Mouse (Mus musculus): Measurements from ENCODE around the gene Bud23. TPM values are rescaled to one million over a fixed set of nuclear protein-coding genes. Genes with fewer than 3 reads are reported as not detected.

The Bud23 gene
- total RNA-seq, 1 experiment from 2014 or later = 68.1 TPM

Other genes starting within 250 kb of the Bud23 start
- not detected in 2 replicates for gene Tmem270, start 158.2 kb downstream of the Bud23 start, total RNA-seq (2017)
- not detected in 2 replicates for gene Cldn13, start 149.4 kb downstream of the Bud23 start, total RNA-seq (2017)
- gene Mettl27, start 132.6 kb downstream of the Bud23 start, total RNA-seq (2017) = 0.86 and 2.2 TPM in 2 replicates
- gene Cldn4, start 118.0 kb downstream of the Bud23 start, total RNA-seq (2017) = 0.23 and 0.25 TPM in 2 replicates
- gene Cldn3, start 78.7 kb downstream of the Bud23 start, total RNA-seq (2017) = not detected in 2 replicates
- gene Abhd11, start 55.8 kb downstream of the Bud23 start, total RNA-seq (2017) = 28.6 and 32.2 TPM in 2 replicates
- gene Stx1a, start 41.5 kb downstream of the Bud23 start, total RNA-seq (2017) = 3.8 and 4.9 TPM in 2 replicates
- gene Dnajc30, start 757 bp downstream of the Bud23 start, total RNA-seq (2017) = 8.1 and 8.7 TPM in 2 replicates
- not detected in 2 replicates for gene Vps37d, start 13.3 kb upstream of the Bud23 start, total RNA-seq (2017)
- not detected in 2 replicates for gene Mlxipl, start 24.9 kb upstream of the Bud23 start, total RNA-seq (2017)
- 7.4 and 9.3 TPM in 2 replicates for gene Tbl2, start 84.7 kb upstream of the Bud23 start, total RNA-seq (2017)
- 37.4 and 49.5 TPM in 2 replicates for gene Bcl7b, start 103.3 kb upstream of the Bud23 start, total RNA-seq (2017)
- gene Baz1b, start 122.3 kb upstream of the Bud23 start, total RNA-seq (2017) = 125 and 129 TPM in 2 replicates
- not detected in 2 replicates for gene Fzd9, start 186.3 kb upstream of the Bud23 start, total RNA-seq (2017)